Mouse (Mus musculus) layer of hippocampus, adult 8-10 months (tissue): ENCODE measurements around the gene Cuta. TPM values are rescaled to one million over a fixed set of nuclear protein-coding genes. Genes with fewer than 3 reads are reported as not detected.
A peak's percentile ranks its signal among the peaks of the same experiment; 100 is the strongest.
"Not testable (repeated sequence)": the region's sequence is repeated elsewhere in the genome, so short reads cannot be mapped to it uniquely, and the experiment has no call there.

Experiments used
- DNase-seq, 2 experiments: peaks; one replicate each; pipeline ENCODE4 v3.0.0; 2022; ENCODE audit warnings: low spot score in 2 of 2
- total RNA-seq, 4 experiments: library from RNA; stranded (reverse); gene quantifications; 2 replicates each; pipeline ENCODE4 v1.2.4; 2022

Gene Cuta
- total RNA-seq: 10 to 100 TPM; 90.0 to 96.1 (median 92.0) TPM

DNA sequence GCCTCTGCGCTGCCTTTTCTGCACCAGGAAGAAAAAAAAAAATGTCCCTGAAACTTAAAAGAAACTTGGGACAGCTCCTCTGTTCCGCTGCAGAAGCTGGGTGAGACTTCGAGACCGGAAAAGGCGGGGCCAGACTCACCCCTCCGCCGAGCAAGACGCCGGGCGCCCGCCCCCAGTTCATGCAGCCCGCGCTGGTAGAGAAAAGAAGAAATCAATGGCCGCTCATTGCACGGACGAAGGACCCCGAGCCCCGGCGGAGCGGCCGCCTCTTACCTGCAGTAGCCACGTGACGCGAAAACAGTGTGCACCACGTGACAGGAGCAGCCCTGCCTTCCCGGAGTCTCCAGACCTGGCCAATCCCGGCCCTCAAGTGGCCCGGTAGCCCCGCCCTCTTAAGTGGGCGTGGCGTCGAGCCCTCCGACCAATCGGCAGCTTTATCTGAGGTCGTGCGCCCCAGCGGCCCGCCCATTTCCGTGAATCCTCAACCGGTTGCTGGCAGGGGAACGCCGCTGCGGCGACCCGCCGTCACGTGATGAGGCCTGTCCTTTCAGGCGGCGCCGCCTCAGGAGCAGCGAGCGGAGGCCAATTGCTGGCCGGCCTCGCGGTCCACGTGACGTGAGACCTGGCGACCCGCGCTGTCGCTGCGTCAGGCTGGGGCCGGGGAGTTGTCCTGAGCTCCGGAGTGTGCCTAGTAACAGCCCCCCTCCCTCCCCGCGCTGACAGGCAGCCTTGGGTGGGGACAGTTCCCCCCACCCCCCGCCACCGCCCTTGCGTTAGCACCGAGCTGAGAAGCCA is at the start of gene Cuta:
Gene Cuta (minus strand): TSS at position 392 of the 795 bp plus-strand sequence.
- peak; percentile 100 for DNase-seq

DNA sequence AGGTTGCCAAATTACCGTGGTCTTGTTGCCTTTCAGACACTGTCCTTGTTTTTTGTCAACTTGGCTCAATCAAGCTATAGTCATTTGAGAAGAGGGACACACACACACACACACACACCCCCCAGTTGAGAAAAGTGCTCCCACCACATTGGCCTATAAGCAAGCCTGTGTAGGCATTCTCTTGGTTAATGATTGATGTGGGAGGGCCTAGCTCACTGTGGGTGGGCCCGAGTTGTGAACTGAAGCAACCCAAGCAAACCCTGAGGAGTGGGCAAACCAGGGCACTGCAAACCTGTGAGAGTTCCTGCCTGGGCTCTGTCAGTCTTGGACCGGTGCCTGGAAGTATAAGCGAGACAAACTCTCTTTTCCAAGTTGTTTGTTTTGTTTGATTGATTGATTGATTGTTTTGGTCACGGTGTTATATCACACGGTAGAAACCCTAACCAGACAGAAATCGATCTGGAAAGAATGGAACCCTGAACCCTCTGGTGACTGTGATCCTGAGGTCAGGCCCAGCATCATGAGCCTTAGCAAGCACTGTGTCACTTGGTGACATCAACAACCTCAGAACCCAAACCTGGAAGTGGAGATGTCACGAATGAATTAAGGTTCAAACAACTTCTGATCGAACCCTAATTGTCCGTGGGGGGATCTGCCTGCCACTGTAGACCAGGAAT is 46.3 kb upstream of the Cuta start:
- no peak for DNase-seq

- no peak for DNase-seq
Measured at GRCm38 (mm10) chr17:26983382-26983781, 44.0 kb upstream of the Cuta start.

DNA sequence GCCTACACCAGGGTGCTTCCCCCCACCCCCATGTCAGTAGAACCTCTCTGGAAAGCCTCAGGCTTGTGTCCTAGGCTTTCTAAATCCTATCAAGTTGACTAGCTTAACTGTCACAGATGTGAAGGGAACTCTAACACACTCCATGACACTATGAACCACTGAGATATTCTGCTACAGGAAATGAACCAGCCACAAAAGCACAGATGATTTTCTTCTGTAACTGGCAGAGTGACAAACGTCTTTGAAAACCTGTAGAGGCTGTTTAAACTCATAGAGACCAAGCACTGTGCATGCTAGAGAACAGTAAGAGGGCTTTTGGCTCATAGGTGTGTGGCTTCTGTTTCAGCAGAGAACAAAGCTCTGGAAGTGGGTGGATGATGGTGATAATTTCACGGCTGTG is 41.7 kb upstream of the Cuta start:
- DNase-seq: no peak

DNA sequence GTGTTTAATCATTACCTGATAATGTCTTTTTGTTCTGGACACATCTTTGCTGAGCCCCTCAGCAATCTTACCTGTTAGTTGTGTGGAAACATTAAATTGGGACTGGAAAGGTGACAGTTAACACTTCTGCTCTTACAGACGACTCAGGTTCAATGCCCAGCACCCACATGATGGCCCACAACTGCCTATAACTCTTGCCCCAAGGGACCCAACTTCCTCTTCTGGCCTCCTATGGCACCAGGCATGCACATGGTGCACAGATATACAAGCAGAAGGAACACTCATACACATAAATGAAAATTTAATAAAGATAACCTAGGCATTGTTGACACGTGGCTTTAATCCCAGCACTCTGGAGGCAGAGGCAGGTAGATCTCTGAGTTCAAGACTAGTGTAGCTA is 40.1 kb upstream of the Cuta start:
- DNase-seq: no peak

DNA sequence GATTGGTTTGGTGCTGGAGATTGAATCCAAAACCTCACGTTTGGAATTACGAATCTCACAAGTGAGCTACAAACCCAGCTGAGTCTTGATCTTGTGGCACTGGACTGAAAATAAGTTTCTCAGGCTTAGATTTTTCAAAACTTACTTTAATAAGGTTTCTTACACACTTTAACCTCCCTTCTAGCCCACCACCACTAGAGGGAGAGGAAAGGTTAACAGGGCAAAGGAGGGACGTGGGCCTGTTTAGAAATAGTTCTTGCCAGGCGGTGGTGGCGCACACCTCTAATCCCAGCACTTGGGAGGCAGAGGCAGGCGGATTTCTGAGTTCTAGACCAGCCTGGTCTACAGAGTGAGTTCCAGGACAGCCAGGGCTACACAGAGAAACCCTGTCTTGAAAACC is 38.0 kb upstream of the Cuta start:
- DNase-seq: not testable (repeated sequence)

DNA sequence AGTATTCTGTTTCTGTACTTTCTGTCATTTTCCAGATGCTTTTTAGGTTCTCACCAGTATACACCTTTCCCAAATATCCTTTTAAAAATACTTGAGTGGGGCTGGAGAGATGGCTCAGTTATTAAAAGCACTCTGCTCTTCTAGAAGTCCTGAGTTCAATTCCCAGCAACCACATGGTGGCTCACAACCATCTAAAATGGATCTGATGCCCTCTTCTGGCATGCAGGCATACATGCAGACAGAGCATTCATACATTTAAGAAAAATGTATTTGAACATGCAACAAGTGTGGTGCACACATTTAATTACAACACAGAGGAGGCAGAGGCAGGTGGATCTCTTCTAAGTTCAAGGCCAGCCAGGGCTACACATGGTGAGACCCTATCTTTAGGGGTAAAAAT is 36.0 kb upstream of the Cuta start:
- DNase-seq: no peak

GRCm38 (mm10) chr17:26974547-26974946 is 35.2 kb upstream of the Cuta start:
- no peak for DNase-seq

- peak; percentile 94 for DNase-seq
Measured at GRCm38 (mm10) chr17:26972703-26973574, 33.6 kb upstream of the Cuta start, which contains the start of gene Zbtb9. Zbtb9 (plus strand) TSS chr17:26973167.

DNA sequence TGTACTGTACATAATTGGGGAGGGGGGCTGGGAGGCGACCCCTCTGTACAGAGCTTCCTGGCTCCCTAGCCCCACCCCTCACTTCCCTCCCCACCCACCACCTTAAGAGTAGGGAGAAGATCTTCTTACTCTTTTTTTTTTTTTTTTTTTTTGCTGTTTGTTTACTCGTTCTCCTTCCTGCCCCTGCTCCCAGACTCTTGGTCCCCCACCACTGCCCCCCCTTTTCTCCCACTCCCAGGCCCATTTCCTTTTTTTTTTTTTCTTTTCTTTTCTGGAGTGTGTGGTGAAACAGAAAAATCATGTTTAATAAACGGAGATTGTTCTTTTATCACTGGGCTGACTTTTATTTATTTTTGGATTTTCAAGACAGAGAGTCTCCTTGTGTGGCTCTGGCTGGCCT is 32.7 kb upstream of the Cuta start:
- DNase-seq: no peak

DNA sequence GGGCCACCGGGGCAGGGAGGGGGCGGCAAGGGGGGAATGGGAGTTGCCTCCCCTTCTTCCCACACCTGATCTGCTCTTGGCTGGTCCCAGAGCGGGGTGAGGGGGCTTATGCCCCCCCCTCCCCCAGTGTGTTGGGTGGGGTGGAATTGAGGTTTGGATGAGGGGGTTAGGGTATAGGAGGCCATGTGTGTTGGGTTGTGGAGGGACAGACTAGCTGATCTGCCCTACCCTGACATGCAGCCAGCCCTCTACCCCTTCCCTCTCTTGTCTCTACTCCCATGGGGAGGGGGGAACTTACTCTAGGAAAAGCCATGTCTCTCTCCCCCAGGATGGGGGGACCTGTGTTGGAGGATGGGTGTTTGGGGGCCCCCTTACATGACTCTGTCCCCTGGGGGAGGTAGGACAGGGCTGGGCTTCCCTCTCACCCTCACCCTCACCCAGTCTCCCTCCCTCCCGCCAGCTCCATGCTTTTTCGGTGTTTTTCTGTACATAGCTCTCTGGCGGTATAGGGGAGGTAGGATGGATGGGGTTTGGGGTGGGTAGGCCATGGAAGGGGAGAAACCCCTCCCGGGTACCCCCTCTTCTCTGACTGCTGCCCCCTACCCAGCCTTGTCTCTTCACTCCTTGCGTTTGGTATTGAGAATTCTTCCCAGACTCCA is 32.0 kb upstream of the Cuta start:
- DNase-seq: no peak

DNA sequence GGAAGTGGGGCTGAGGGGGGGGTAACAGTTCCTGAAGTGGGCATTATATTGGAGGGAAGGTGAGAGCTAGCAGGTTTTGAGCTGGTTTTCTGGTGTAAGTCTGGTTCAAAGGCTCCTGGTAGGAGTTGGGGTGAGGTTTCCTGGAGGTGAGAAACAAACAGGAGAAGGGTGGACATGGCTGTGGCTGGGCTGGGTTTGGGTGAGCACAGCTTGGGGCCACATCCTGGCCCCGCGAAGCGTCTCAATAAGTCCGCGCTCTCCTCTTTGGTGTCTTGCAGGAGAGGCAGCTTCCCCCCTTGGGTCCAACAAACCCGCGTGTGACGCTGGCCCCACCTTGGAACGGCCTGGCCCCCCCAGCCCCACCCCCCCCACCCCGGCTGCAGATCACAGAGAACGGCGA is 30.9 kb upstream of the Cuta start:
- DNase-seq: no peak

DNA sequence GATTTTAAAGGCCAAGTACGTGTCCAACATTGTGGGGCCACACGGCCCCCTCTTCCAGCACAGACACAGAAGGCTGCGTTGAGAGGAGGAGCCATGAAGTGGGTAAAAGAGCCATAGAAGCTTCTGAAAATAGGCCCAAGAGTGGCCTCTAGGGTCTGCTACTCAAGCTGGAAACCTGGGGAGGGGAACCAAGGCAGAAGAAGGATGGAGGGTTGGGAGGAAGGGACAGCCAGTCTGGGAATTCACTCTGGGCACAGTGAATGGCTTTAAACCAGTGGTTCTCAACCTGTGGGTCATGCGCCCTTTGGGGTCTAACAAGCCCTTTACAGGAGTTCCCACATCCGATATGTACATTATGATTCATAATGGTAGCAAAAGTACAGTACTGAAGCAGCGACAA is 29.9 kb upstream of the Cuta start:
- DNase-seq: no peak

DNA sequence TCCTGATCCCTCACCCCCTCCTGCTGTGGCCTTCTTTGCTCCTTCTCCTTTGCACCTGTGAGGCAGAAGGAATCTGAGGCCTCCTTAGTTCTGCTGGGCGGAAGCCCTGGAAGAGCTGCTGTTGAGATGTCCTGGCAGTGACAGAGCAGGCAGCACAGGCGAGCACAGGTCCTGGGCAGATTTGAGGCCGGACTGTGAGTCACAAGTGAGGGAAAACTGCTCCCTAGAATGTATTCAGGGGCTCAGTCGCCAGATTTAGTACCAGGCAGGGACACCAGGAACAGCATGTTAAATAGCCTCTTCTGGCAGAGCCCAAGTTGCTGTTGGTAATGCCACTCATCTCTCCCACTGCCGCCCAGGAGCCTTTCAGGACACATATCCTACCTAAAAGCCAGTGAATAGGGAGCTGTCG is 28.8 kb upstream of the Cuta start:
- no peak for DNase-seq

- DNase-seq: no peak
Measured at GRCm38 (mm10) chr17:26967477-26967876, 28.1 kb upstream of the Cuta start.

DNA sequence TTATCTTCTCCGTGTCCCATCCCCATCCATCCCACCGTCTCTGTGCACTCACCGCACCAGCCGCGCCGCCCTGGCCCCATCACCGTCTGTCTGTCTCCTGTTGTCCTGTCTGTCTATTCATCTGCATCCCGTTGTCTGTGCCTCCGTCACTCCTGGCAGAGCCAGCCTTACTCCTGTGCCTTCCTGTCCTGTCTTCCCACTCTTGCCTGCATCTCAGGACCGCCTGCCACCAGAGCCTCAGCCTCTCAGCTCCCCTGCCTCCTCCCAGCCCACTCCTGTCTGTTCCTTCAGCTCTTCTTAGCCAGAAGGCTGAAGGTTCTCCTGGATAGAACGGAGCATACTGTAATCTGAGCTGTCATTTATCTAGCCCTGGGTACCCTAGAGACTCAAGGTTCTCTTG is 27.6 kb upstream of the Cuta start:
- DNase-seq: no peak

GRCm38 (mm10) chr17:26961572-26962240 is 22.3 kb upstream of the Cuta start:
- no peak for DNase-seq

DNA sequence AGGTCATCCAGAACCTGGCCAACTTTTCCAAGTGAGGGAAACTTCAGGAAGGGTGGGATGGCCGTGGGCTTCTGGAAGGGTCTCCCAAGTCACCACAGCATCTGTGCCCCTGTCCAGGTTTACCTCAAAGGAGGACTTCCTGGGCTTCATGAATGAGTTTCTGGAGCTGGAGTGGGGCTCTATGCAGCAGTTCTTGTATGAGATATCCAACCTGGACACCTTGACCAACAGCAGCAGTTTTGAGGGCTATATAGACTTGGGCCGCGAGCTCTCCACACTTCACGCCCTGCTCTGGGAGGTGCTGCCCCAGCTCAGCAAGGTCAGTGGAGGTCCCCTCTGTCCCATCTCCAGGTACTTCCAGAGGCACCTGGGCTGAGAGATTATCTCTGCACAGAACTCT is 20.4 kb upstream of the Cuta start:
- DNase-seq: no peak

DNA sequence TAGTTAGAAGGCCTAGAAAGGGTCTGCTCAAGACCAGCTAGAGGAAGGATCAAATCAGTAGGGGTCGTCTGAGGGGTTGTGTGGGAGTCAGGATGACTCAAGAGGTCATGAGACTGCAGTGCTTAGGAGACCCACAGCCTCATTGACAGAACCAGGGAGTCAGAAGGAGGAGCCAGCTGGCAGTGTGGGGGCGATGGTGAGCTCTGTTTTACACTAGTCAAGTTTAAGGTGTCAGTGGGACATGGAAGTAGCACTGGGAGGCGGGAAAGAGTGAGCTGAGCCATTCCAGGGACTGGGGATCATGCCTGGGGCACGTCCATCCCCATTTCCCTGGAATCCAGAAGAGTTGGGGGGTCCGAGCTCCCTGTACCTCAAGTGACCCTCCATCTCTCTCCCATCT is 19.5 kb upstream of the Cuta start:
- DNase-seq: no peak

DNA sequence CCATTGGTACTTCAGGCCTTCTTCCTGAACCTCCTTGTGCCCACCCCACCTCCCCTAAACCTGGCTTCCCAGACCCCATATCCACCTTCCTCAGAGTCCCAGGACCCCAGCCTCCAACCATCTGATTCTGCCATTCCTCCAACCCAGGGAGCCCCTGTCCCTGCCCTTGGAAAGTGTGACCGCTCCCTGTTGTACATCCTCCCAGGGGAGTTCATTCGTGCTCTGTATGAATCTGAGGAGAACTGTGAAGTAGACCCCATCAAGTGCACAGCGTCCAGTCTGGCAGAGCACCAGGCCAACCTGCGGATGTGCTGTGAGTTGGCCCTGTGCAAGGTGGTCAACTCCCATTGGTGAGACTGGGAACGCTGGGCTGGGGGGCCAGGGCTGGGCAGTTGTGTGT is 18.5 kb upstream of the Cuta start:
- DNase-seq: no peak

GRCm38 (mm10) chr17:26956895-26957294 is 17.5 kb upstream of the Cuta start:
- no peak for DNase-seq
